Mouse (Mus musculus) MEL (cell line): Measurements from ENCODE around the gene Frat1.

ENCODE experiments used
- CHD2 ChIP-seq: IDR thresholded peaks from 2 replicates; pipeline ENCODE4 v1.6.1; 2011; ENCODE audit warnings: low read length, improper control_type of control experiment
- CTCF ChIP-seq, 3 experiments: IDR thresholded peaks in 2 of 3; conservative IDR thresholded peaks in 1 of 3; 2 replicates each; pipeline ENCODE4 v1.5.1; 2011 to 2012; ENCODE audit warnings: low read length in 3 of 3, low read depth in 2 of 3, mild to moderate bottlenecking in 2 of 3, improper control_type of control experiment in 1 of 3, inconsistent platforms in 1 of 3, mixed read lengths in 1 of 3, moderate library complexity in 1 of 3; ENCODE audit not compliant: control insufficient read depth in 1 of 3, insufficient read depth in 1 of 3, poor library complexity in 1 of 3, severe bottlenecking in 1 of 3
- E2F4 ChIP-seq: IDR thresholded peaks from 2 replicates; pipeline ENCODE4 v1.6.1; 2011; ENCODE audit warnings: low read depth, low read length, improper control_type of control experiment, borderline replicate concordance
- EP300 ChIP-seq, 2 experiments: IDR thresholded peaks; 2 replicates each; pipeline ENCODE4 v1.6.1; 2011; ENCODE audit warnings: improper control_type of control experiment in 2 of 2, low read length in 2 of 2, low read depth in 1 of 2, mild to moderate bottlenecking in 1 of 2
- MAZ ChIP-seq: IDR thresholded peaks from 2 replicates; pipeline ENCODE4 v1.6.1; 2012; ENCODE audit warnings: low read depth, mild to moderate bottlenecking, inconsistent platforms, low read length, improper control_type of control experiment
- MEF2A ChIP-seq: IDR thresholded peaks from 2 replicates; pipeline ENCODE4 v1.6.1; 2014; ENCODE audit warnings: low read depth, mild to moderate bottlenecking, inconsistent platforms, low read length, improper control_type of control experiment; ENCODE audit not compliant: poor library complexity, insufficient replicate concordance, severe bottlenecking; ENCODE audit errors: extremely low read depth
- POLR2A ChIP-seq, 2 experiments: IDR thresholded peaks; 2 replicates each; pipeline ENCODE4 v1.6.1; 2011 to 2012; ENCODE audit warnings: low read length in 2 of 2, mild to moderate bottlenecking in 2 of 2, control low read depth in 1 of 2, improper control_type of control experiment in 1 of 2, low read depth in 1 of 2, moderate library complexity in 1 of 2; ENCODE audit not compliant: control insufficient read depth in 1 of 2, insufficient read depth in 1 of 2, poor library complexity in 1 of 2
- POLR2AphosphoS2 ChIP-seq: IDR thresholded peaks from 2 replicates; pipeline ENCODE4 v1.6.1; 2011; ENCODE audit warnings: low read length, improper control_type of control experiment
- RCOR1 ChIP-seq: IDR thresholded peaks from 2 replicates; pipeline ENCODE4 v1.6.1; 2012; ENCODE audit warnings: low read depth, mild to moderate bottlenecking, inconsistent platforms, low read length, improper control_type of control experiment
- SMC3 ChIP-seq: IDR thresholded peaks from 2 replicates; pipeline ENCODE4 v1.6.1; 2011; ENCODE audit warnings: low read depth, low read length, improper control_type of control experiment
- TAL1 ChIP-seq: IDR thresholded peaks from 2 replicates; pipeline ENCODE4 v1.6.1; 2012; ENCODE audit warnings: mild to moderate bottlenecking, inconsistent platforms, low read length, moderate library complexity, mixed read lengths
- USF1 ChIP-seq: IDR thresholded peaks from 2 replicates; pipeline ENCODE4 v1.6.1; 2014; ENCODE audit warnings: low read depth, mild to moderate bottlenecking, inconsistent platforms, low read length, improper control_type of control experiment, moderate library complexity

DNA sequence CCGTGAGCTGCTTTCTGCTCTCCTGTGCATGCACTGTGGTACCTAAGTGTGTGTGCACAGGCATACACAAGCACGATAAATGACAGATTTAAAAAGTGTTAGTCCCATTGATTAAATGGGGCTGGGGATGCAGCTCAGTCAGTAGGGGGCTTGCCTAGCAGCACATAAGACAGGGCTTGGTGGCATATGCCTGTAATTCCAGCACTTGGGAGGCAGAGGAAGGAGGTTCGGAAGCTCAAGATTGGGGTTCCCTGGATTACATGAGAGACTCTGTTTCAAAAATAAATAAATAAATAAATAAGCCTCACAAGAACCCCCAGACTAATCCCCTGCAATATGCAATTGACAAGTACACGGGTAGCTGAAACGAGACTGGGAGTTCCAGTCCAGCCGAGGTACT is 29.3 kb upstream of the Frat1 start:
- no peak for TF ChIP-seq CHD2
- no peak for TF ChIP-seq EP300 (IDR thresholded peaks at IDR 0.05; ENCODE audit: low read depth in 1 of 2, low read length in 2 of 2)
- no peak for TF ChIP-seq SMC3
- no peak for TF ChIP-seq TAL1
- TF ChIP-seq MAZ: no peak
- TF ChIP-seq E2F4: no peak
- TF ChIP-seq POLR2A (IDR thresholded peaks at IDR 0.05; ENCODE audit: control insufficient read depth in 1 of 2, insufficient read depth in 1 of 2, low read depth in 1 of 2, low read length in 2 of 2, poor library complexity in 1 of 2): no peak
- TF ChIP-seq CTCF (IDR thresholded peaks at IDR 0.05 in 2 of 3, conservative IDR thresholded peaks at IDR 0.05 in 1 of 3; ENCODE audit: control insufficient read depth in 1 of 3, insufficient read depth in 1 of 3, low read depth in 2 of 3, low read length in 3 of 3, poor library complexity in 1 of 3, severe bottlenecking in 1 of 3): no peak
- no peak for TF ChIP-seq RCOR1
- TF ChIP-seq POLR2AphosphoS2: no peak
- TF ChIP-seq MEF2A: no peak
- TF ChIP-seq USF1: no peak
